Mouse (Mus musculus) liver, embryonic 15.5 days (tissue): Measurements from ENCODE around the gene Brd3. TPM values are rescaled to one million over a fixed set of nuclear protein-coding genes. Genes with fewer than 3 reads are reported as not detected.
A peak's percentile ranks its signal among the peaks of the same experiment; 100 is the strongest.

Source experiments
- ATAC-seq: fragments of 200-750 bp; cut with Nextera tagmentation; 2 replicates; pipeline ENCODE4 v1.8.0; 2017; ENCODE audit warnings: moderate number of reproducible peaks, mild to moderate bottlenecking, moderate library complexity; ENCODE audit not compliant: insufficient read depth
- H3K27ac ChIP-seq: fragments of 300-500 bp; sonication (generic); replicated peaks from 2 replicates; pipeline ENCODE4 v1.5.1; 2015; ENCODE audit warnings: mild to moderate bottlenecking, inconsistent platforms
- H3K27me3 ChIP-seq: fragments of 300-500 bp; sonication (generic); 2 replicates; pipeline ENCODE4 v1.6.1; 2015; ENCODE audit warnings: mild to moderate bottlenecking, inconsistent platforms
- H3K36me3 ChIP-seq: fragments of 300-500 bp; sonication (generic); replicated peaks from 2 replicates; pipeline ENCODE4 v1.6.1; 2015; ENCODE audit warnings: moderate library complexity, mild to moderate bottlenecking, inconsistent platforms
- H3K4me1 ChIP-seq: fragments of 300-500 bp; sonication (generic); replicated peaks from 2 replicates; pipeline ENCODE4 v1.6.1; 2015; ENCODE audit warnings: inconsistent platforms
- H3K4me2 ChIP-seq: fragments of 300-500 bp; sonication (generic); 2 replicates; pipeline ENCODE4 v1.6.1; 2015; ENCODE audit warnings: moderate library complexity, mild to moderate bottlenecking, inconsistent platforms
- H3K4me3 ChIP-seq: fragments of 300-500 bp; sonication (generic); replicated peaks from 2 replicates; pipeline ENCODE4 v1.5.1; 2015; ENCODE audit warnings: mild to moderate bottlenecking, inconsistent platforms
- H3K9ac ChIP-seq: fragments of 300-500 bp; sonication (generic); 2 replicates; pipeline ENCODE4 v1.6.1; 2015; ENCODE audit warnings: moderate library complexity, mild to moderate bottlenecking, inconsistent platforms
- H3K9me3 ChIP-seq: fragments of 300-500 bp; sonication (generic); replicated peaks from 2 replicates; pipeline ENCODE4 v1.6.1; 2016; ENCODE audit warnings: inconsistent platforms
- WGBS: fragments of 180-500 bp; shearing (Covaris S2); methylation state at CpG from one replicate; pipeline ENCODE4 v1.1.7; 2015; ENCODE audit warnings: mixed read lengths; ENCODE audit not compliant: insufficient replicate concordance; 5-methylcytosine and 5-hydroxymethylcytosine counted together
- polyA plus RNA-seq: library from polyadenylated mRNA; unstranded; fragments of >200 nt; fragmentation: Nextera tagmentation; extraction: Ambion mirVana; gene quantifications from 2 replicates; pipeline ENCODE4 v1.2.1, GENCODE M21; 2015

Gene Brd3
- polyA plus RNA-seq, 1 experiment from 2014 or later: 22.9 TPM

DNA sequence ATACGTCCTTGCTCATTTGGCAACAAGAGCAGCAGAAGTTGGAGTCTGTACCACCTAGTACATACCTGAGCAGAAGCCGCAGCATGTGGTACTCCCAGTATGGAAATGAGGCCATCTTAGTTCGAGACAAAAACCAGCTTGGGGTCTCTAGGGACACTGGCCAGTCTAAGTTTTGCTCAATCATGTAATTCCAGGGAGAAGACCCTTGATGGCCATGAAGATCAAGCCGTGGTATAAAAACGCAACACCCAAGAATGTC is 64.1 kb downstream of the Brd3 start:
- Histone ChIP-seq H3K4me1 (peaks cover 23% of the 10 kb centered on the region), H3K27ac (no peak overlapping the region), H3K27me3 (no peaks in the 10 kb centered on the region), H3K9ac (no peak overlapping the region), H3K9me3 (no peaks in the 10 kb centered on the region), H3K4me3 (no peak overlapping the region), H3K4me2 (0 out of 2 replicates have a peak overlapping the region, but pooled peaks have one; percentile 92), H3K36me3 (peaks cover 35% of the 10 kb centered on the region)
- no peak for ATAC-seq
- 77% methylated on average over 5 of the region's 5 CpGs for WGBS

DNA sequence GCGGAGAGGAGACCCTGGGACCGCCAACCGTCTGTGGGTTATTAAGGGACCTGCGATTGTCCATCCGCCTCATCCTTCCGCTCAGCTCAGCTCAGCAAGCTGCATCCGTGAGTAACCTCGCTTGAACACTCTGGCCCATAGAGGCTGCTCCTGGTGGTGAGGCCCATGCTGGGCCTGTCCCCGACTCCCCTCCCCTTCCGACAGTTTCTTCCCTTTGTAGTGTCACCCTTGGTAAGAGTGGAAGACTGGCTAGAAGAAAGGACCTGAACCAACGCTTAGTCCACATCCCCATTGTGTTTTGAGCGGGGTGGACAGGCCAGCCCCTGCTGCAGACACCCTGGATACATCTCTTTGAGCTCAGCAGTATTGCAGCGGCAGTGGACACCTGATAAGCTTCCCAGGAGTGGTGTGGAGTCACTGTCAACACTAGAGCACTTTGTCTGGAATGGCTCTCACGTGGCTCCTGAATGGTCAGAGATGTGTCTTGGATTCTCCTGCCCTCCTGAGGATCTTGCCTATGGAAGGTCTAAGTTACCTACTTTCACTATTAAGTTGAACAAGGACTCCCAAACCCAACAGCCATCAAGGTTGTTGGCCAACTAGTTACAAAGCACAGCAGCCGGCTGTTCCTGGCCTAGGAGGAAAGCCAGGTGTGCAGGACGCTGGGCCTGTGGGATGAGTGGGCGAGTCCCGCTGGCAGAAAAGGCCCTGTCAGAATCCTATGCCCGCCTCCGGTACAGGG is 64.6 kb downstream of the Brd3 start:
- no peaks in the 10 kb centered on the region for H3K9me3 ChIP-seq
- H3K4me3 ChIP-seq: peak overlapping the region; percentile 63
- H3K4me2 ChIP-seq: peak overlapping the region; percentile 92
- peak; percentile 38 for ATAC-seq
- H3K9ac ChIP-seq: peak overlapping the region; percentile 46
- peaks cover 30% of the 10 kb centered on the region for H3K36me3 ChIP-seq
- 35% methylated on average over 20 of the region's 20 CpGs for WGBS
- H3K4me1 ChIP-seq: peaks cover 28% of the 10 kb centered on the region
- H3K27me3 ChIP-seq: no peaks in the 10 kb centered on the region
- no peak overlapping the region for H3K27ac ChIP-seq

DNA sequence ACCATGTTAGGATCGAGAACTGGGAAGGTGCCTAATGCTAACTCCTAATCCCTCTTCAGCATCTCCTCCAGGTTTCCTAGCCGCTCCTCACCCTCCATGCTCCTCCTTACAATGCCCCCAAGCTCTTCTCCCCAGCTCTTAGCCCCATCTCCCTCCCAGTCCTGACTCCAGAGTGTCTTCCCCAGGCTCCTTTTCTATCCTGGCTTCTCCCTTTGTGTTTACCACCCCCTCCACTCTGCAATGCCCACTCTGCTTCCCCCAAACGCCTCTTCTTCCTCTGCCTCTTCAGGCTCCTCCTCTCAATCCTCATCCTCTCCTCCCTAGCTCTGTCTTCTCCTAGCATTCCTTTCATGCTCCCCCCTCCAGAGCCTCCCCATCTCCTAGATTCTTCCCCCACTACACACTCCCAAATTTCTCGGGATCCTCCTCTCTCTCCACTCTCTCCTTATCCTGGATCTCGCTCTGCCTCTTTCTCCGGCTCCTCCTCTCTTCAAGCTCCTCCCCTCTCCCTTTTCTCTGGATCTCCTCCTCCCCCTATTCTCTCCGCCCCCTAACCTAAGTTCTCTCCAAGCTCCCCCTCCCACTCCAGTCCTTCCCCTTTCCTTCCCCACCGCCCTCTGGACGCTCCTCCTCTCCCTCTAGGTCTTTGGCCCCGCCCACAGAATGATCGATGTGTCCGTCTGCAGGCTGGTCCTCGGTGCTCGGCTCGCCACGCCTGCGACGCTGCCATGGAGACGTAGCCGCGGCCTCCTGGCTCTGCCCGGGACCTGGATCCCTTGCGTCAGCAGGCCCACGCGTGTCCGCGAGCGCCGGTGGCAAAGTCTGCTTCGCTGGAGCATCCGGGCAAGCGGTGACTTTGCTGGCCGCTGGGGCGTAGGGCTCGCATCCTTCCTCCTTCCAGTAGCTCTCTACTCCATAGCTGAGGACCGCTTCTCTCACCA is 65.4 kb downstream of the Brd3 start, which contains the start of gene Brd3os:
Gene Brd3os, plus strand, starts transcription at position 558 of the 941 bp plus-strand sequence.
- peak within 1 kb of the TSS; percentile 46 for H3K9ac ChIP-seq
- H3K4me3 ChIP-seq: peak within 1 kb of the TSS; percentile 63
- H3K36me3 ChIP-seq: peaks cover 23% of the 10 kb centered on the region
- H3K9me3 ChIP-seq: no peaks in the 10 kb centered on the region
- H3K4me2 ChIP-seq: peak within 1 kb of the TSS; percentile 92
- peak; percentile 81 for ATAC-seq
- peaks cover 30% of the 10 kb centered on the region for H3K4me1 ChIP-seq
- H3K27ac ChIP-seq: 0 out of 2 replicates have a peak within 1 kb of the TSS, but pooled peaks have one; percentile 14
- no peaks in the 10 kb centered on the region for H3K27me3 ChIP-seq
- WGBS: 3% methylated on average over 36 of the region's 36 CpGs

DNA sequence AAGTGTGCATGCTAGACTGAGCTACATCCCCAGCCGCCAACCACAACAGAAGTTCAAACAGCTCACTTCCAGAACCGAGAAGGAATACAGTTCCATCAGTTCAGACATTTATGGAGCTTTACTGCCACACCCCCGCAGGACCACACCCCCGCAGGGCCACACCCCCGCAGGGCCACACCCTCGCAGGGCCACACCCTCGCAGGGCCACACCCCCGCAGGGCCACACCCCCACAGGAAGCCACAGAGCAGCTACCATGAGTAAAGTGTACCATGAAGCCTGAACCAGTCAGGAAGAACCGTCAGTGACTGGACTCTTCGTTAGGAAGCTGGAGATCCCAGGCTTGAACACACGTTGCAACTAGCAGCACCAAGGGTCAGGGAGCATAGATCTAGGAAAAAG is 69.2 kb downstream of the Brd3 start:
- no peak overlapping the region for H3K4me3 ChIP-seq
- ATAC-seq: no peak; the same call in 1 of the 2 replicates
- peaks cover 28% of the 10 kb centered on the region for H3K4me1 ChIP-seq
- H3K27me3 ChIP-seq: no peaks in the 10 kb centered on the region
- no peak overlapping the region for H3K27ac ChIP-seq
- no peaks in the 10 kb centered on the region for H3K9me3 ChIP-seq
- no peak overlapping the region for H3K4me2 ChIP-seq
- no peaks in the 10 kb centered on the region for H3K36me3 ChIP-seq
- H3K9ac ChIP-seq: no peak overlapping the region
- WGBS: 7% methylated on average over 11 of the region's 11 CpGs

DNA sequence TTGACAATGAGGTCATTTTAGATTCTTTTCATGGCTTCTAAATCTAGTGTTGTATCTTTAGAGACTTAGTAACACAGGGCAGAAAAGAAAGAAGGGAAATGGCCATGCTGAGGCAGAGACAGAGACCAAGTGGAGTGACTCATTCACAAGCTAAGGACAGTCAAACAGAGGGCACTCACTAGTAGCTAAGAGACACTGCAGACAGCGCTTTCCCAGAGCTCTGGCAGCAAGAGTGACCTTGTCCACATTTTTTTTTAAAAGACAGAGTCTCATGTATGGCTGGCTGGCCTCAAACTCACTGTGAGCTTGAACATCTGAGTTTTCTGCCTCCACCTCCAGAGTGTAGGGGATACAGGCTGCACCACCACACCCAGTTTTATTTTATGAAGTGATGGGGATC is 69.6 kb downstream of the Brd3 start:
- H3K4me2 ChIP-seq: no peak overlapping the region

DNA sequence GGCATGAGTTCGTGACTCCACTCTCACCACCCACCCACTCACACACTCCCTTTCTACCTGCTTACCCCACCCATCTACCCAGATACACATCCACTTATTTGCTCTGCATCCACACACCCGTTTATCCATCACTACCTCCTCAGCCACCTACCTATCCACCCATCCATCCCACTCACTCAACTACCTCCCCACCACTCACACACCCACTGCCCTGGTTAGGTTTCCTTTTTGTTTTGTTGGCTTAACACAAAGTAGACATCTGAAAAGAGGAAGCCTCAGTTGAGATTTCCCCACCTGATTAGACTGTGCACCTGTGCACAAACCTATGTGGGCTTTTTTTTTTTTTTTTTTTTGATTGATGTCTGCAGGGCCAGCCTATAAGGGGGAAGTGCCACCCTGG is 74.9 kb downstream of the Brd3 start:
- Histone ChIP-seq H3K27me3 (peaks cover 5% of the 10 kb centered on the region), H3K4me2 (no peak overlapping the region), H3K9me3 (no peaks in the 10 kb centered on the region), H3K36me3 (no peaks in the 10 kb centered on the region), H3K9ac (no peak overlapping the region), H3K4me1 (peaks cover 5% of the 10 kb centered on the region), H3K4me3 (no peak overlapping the region), H3K27ac (no peak overlapping the region)
- no peak for ATAC-seq
- 50% methylated on average over 2 of the region's 2 CpGs for WGBS

More for the DNA sequence above, 69.6 kb downstream of the Brd3 start:
- no peak for ATAC-seq
- no peak overlapping the region for H3K9ac ChIP-seq
- no peaks in the 10 kb centered on the region for H3K9me3 ChIP-seq
- H3K4me1 ChIP-seq: peaks cover 24% of the 10 kb centered on the region
- H3K4me3 ChIP-seq: no peak overlapping the region
- WGBS: 61% methylated on average over 1 of the region's 1 CpGs
- H3K27me3 ChIP-seq: no peaks in the 10 kb centered on the region
- H3K27ac ChIP-seq: no peak overlapping the region
- H3K36me3 ChIP-seq: no peaks in the 10 kb centered on the region

DNA sequence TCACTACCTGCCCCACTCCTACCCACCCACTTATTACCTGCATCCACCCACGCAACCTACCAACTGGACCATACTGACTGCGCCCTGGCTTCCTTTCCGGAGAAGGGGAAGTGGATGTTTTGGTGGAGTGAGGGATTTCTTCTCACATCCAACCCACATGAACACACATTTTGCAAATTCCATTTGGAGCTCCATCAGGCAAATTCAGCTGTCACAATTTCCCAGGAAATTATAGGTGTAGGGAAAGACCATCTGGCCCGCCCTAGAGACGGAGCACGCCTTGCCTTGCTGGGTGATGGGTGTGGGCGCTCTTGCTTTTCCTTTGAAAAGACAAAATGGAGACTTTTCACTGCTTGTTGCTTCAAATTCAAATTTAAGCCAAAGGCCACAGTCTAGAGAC is 76.8 kb downstream of the Brd3 start:
- peaks cover 25% of the 10 kb centered on the region for H3K4me1 ChIP-seq
- no peak overlapping the region for H3K9ac ChIP-seq
- peaks cover 24% of the 10 kb centered on the region for H3K27me3 ChIP-seq
- H3K36me3 ChIP-seq: no peaks in the 10 kb centered on the region
- no peaks in the 10 kb centered on the region for H3K9me3 ChIP-seq
- H3K4me2 ChIP-seq: no peak overlapping the region
- no peak overlapping the region for H3K27ac ChIP-seq
- WGBS: 79% methylated on average over 7 of the region's 7 CpGs
- no peak overlapping the region for H3K4me3 ChIP-seq
- ATAC-seq: no peak

DNA sequence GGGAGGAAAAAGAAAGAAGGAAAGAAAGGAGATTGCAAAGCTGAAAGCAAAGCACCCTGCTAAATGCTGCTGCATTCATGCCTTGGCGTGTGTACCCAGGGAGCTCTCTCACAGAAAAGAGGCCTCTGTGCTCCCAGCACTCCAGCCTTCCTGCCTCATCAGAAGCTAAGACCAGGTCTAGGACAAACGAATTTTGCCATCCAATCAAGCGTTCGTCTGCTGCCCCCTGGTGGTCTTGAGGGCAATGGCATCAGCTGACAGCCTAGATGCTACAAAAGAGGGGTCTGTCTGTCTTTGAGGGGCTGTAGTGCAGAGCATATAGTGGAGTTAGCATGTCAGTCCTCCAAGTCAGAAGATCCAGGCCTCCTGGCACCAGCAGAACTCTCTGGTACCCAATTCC is 79.4 kb downstream of the Brd3 start:
- H3K9ac ChIP-seq: no peak overlapping the region
- H3K4me3 ChIP-seq: no peak overlapping the region
- ATAC-seq: no peak
- no peaks in the 10 kb centered on the region for H3K9me3 ChIP-seq
- H3K4me2 ChIP-seq: peak overlapping the region; percentile 99; the same call in 1 of the 2 replicates
- no peak overlapping the region for H3K27ac ChIP-seq
- H3K27me3 ChIP-seq: peaks cover 49% of the 10 kb centered on the region
- peaks cover 47% of the 10 kb centered on the region for H3K4me1 ChIP-seq
- no peaks in the 10 kb centered on the region for H3K36me3 ChIP-seq
- under 1% methylated on average over 4 of the region's 4 CpGs for WGBS

DNA sequence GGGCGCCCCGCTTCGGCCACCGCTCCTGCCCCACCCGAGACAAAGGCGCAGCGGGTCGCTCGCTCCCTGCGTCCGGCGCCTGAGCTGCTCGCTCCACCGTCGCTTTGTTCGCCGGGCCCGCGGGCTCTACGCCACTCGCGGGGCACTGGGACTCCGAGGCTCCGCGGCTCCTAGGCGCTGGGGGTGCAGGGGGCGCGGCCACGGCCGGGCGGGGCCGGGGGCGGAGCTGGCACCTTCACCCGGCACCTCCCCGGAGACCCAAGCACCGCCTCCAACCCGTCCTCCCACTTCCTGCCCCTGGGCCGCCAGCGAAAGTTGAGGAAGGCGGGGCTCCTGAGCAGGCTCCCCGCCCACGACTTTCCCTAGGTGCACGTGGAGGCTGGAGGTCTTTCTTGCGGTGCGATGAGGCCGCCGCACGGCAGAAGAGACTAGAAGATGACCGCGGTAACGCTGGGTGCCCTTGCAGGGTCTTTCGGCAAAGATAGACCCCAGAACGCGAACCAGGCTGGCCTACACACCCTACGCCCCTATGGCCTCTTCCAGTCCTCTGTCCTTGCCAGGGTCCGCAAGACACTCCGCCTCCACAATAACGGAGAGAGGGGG is 80.5 kb downstream of the Brd3 start, which contains the start of gene Vav2:
Gene Vav2, minus strand, starts transcription at position 179 of the 603 bp plus-strand sequence.
- no peaks in the 10 kb centered on the region for H3K36me3 ChIP-seq
- peaks cover 47% of the 10 kb centered on the region for H3K4me1 ChIP-seq
- H3K9ac ChIP-seq: peak within 1 kb of the TSS; percentile 61
- H3K27me3 ChIP-seq: peaks cover 52% of the 10 kb centered on the region
- peak within 1 kb of the TSS; percentile 74 for H3K4me3 ChIP-seq
- ATAC-seq: peak; percentile 91
- peak within 1 kb of the TSS; percentile 99 for H3K4me2 ChIP-seq
- H3K9me3 ChIP-seq: no peaks in the 10 kb centered on the region
- under 1% methylated on average over 58 of the region's 58 CpGs for WGBS
- peak within 1 kb of the TSS; percentile 78 for H3K27ac ChIP-seq

DNA sequence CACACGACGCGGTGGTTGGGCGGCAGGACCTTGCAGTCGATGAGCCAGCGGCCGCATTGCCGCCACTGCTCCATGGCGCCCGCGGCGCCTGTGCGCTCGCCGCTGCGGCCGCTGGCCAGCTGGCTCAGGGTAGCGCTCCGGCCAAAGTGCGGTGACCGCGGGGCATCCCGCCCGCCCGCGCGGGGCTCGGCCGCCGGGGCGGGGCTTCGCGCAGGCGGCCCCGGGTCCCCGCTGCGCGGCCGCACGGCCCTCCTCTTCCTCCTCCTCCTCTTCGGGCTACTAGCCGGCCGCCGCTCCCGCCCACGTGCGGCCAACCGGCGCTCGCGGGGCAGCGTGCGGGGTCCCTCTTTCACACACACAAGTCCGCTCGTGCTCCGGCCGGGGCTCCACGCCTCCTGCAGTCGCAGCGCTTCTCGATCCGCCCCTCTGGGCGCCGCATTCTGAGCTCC is 81.0 kb downstream of the Brd3 start:
- no peaks in the 10 kb centered on the region for H3K36me3 ChIP-seq
- peaks cover 52% of the 10 kb centered on the region for H3K27me3 ChIP-seq
- ATAC-seq: peak; percentile 73
- peak overlapping the region; percentile 74 for H3K4me3 ChIP-seq
- H3K9me3 ChIP-seq: no peaks in the 10 kb centered on the region
- WGBS: under 1% methylated on average over 55 of the region's 64 CpGs
- H3K27ac ChIP-seq: peak overlapping the region; percentile 78
- peak overlapping the region; percentile 99 for H3K4me2 ChIP-seq
- peaks cover 47% of the 10 kb centered on the region for H3K4me1 ChIP-seq
- peak overlapping the region; percentile 61 for H3K9ac ChIP-seq
